Mouse (Mus musculus) Patski (cell line): ENCODE measurements around the gene Mylk2. TPM values are rescaled to one million over a fixed set of nuclear protein-coding genes. Genes with fewer than 3 reads are reported as not detected.

ENCODE experiments used
- ATAC-seq: fragments of 100-300 bp; one replicate; pipeline ENCODE4 v1.8.0; 2021
- CTCF ChIA-PET: fragments of 350-600 bp; sonication (Branson Sonifier 250); formaldehyde crosslinking; loops from one replicate; lab custom pipeline; 2022; ENCODE audit warnings: inconsistent platforms; lab: Charles Lee
- POLR2A ChIA-PET: fragments of 350-600 bp; sonication (Branson Sonifier 250); formaldehyde crosslinking; loops from one replicate; lab custom pipeline; 2022; ENCODE audit warnings: antibody characterized with exemption, inconsistent platforms; lab: Charles Lee
- DNase-seq: peaks from one replicate; pipeline ENCODE4 v3.0.0-alpha.2; 2011; ENCODE audit warnings: low read depth, low spot score
- H3K27me3 ChIP-seq: fragments of 371-371 bp; one replicate; pipeline ENCODE4 v1.5.1; 2021
- CTCF ChIP-seq: fragments of 100-300 bp; IDR thresholded peaks from one replicate; pipeline ENCODE4 v1.5.1; 2021
- in situ Hi-C: fragments of 300-500 bp; cut with MboI; formaldehyde crosslinking; loops from 3 replicates; pipeline ENCODE4 v1.11.1; 2018; ENCODE audit warnings: low pct_unique_long_range_greater_than_20kb, mixed read lengths
- polyA plus RNA-seq: library from polyadenylated mRNA; unstranded; gene quantifications from one replicate; pipeline ENCODE4 v1.2.3, GENCODE M21; 2021

The Mylk2 gene
- polyA plus RNA-seq, 1 experiment from 2014 or later, result 0.08 TPM

DNA sequence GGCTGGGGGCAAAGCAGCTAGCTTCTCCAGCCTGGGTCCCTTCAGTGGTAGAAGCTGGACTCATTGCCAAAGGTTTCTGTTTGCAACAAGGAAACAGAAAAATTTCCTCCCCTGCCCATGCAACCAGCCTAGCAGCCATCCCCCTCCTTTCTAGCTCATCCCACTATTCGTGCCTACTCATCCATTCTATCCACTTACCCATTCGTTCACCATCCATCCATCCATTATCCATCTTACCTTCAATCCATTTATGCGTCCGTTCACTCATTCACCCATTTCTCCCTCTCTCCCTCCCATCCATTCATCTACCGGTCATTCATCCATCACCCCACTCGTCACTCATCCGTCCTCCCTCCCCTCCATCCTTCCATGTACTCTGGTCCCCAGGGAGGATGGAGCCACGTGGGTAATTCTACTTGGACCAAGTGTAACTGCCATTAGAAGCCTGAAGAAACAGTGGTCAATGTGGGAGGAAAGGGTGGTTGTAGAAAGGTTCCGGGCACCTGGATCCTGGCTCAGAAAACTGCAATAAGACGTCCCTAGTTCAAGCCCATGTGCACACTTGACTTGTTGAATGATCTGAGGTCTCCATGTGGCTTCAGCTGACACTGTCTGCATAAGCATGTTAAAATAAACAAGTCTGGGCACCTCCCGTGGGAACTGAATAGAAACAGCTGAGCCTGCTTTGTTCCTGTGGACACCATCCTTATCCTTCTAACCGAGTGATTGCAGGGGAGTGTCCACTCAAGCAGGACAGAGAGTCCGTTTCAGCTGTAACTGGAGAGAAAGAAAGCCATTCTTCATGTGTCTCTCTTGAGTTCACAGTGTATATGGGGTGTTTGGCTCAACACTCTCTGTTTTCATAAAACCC is 40.9 kb downstream of the Mylk2 start:
- POLR2A ChIA-PET, result no interaction called here
- in situ Hi-C loops, result no loop called here
- ATAC-seq, result no peak
- CTCF ChIA-PET, result no interaction called here
- no peak for DNase-seq
- H3K27me3 ChIP-seq, result peaks cover 39% of the 10 kb centered on the region
- TF ChIP-seq CTCF, result no peak

- in situ Hi-C loops, result no loop called here
- ATAC-seq (no peak), DNase-seq (no peak)
- POLR2A ChIA-PET, result interaction anchor here (0.6 kb wide), 1 partner anchor 645 kb away, joined by 3 read pairs; no protein-coding TSS in a partner anchor
- TF ChIP-seq CTCF, result no peak
- peaks cover 27% of the 10 kb centered on the region for H3K27me3 ChIP-seq
- CTCF ChIA-PET, result no interaction called here
These were observed 47.0 kb downstream of the Mylk2 start for GRCm38 (mm10) chr2:152958116-152958515.

- TF ChIP-seq CTCF, result no peak
- DNase-seq (no peak), ATAC-seq (peak; percentile 65)
- CTCF ChIA-PET, result no interaction called here
- H3K27me3 ChIP-seq, result peaks cover 12% of the 10 kb centered on the region
- in situ Hi-C loops, result no loop called here
- POLR2A ChIA-PET, result no interaction called here
These were observed 51.1 kb downstream of the Mylk2 start, which contains the start of gene Ttll9 for GRCm38 (mm10) chr2:152962091-152962793. Gene Ttll9 (plus strand): TSS chr2:152962485.

DNA sequence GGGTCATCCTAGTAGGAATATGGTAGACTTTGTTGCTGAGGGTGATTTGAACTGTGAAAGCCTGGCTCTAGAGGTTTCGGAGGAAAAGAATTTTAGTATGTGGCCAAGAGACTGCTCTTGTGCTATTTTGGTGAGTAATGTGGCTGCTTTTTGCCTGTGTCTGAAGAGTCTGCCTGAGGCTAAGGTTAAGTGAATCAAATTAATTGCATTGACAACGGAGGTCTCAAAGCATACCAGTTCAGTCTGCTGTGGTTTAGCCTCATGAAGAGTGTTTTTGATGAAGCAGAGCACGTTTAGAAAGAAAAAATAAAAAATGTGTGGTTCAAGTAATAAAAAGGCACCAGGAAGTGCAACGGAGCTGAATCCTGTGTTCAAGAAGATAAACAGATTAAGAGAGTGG is 54.4 kb downstream of the Mylk2 start:
- H3K27me3 ChIP-seq, result no peaks in the 10 kb centered on the region
- in situ Hi-C loops, result no loop called here
- ChIA-PET POLR2A (no interaction called here), CTCF (no interaction called here)
- ATAC-seq (no peak), DNase-seq (peak; percentile 59)
- TF ChIP-seq CTCF, result no peak

Other genes with a start within 250 kb of the Mylk2 start
- gene H13, start 241.9 kb upstream of the Mylk2 start, polyA plus RNA-seq, result 137 TPM
- 19.9 TPM for gene Mcts2, start 224.3 kb upstream of the Mylk2 start, polyA plus RNA-seq
- 117 TPM for gene Id1, start 175.1 kb upstream of the Mylk2 start, polyA plus RNA-seq
- gene Cox4i2, start 157.2 kb upstream of the Mylk2 start, polyA plus RNA-seq, result 0.14 TPM
- 133 TPM for gene Bcl2l1, start 79.6 kb upstream of the Mylk2 start, polyA plus RNA-seq
- gene Tpx2, start 63.4 kb upstream of the Mylk2 start, polyA plus RNA-seq, result 55.7 TPM
- 0.04 TPM for gene Foxs1, start 21.9 kb downstream of the Mylk2 start, polyA plus RNA-seq
- gene Dusp15, start 40.3 kb downstream of the Mylk2 start, polyA plus RNA-seq, result 0.36 TPM
- 0.45 TPM for gene Ttll9, start 51.1 kb downstream of the Mylk2 start, polyA plus RNA-seq
- 131 TPM for gene Pdrg1, start 104.1 kb downstream of the Mylk2 start, polyA plus RNA-seq
- gene Xkr7, start 120.5 kb downstream of the Mylk2 start, polyA plus RNA-seq, result not detected
- gene Ccm2l, start 154.6 kb downstream of the Mylk2 start, polyA plus RNA-seq, result not detected
- gene Hck, start 197.1 kb downstream of the Mylk2 start, polyA plus RNA-seq, result 1.3 TPM
- gene Tm9sf4, start 250.0 kb downstream of the Mylk2 start, polyA plus RNA-seq, result 95.3 TPM